Mouse (Mus musculus) frontal cortex, adult 2 months (tissue): Measurements from ENCODE around the gene Lgi4. TPM values are rescaled to one million over a fixed set of nuclear protein-coding genes. Genes with fewer than 3 reads are reported as not detected.
A peak's percentile ranks its signal among the peaks of the same experiment; 100 is the strongest.

Experiments used
- DNase-seq, 2 experiments: peaks; one replicate each; pipeline ENCODE4 v3.0.0; 2022; ENCODE audit warnings: low spot score in 1 of 2; ENCODE audit errors: extremely low spot score in 1 of 2
- polyA plus RNA-seq: library from polyadenylated mRNA; depleted of rRNA; stranded (reverse); fragments of >200 nt; gene quantifications from 2 replicates; pipeline ENCODE4 v1.2.3, GENCODE M21; 2012; rRNA removed

The Lgi4 gene
- 28.1 and 31.7 TPM in 2 replicates for polyA plus RNA-seq

- DNase-seq, result peak; percentile 70 to 89
Observed at GRCm38 (mm10) chr7:31059108-31059507, at the start of gene Lgi4. TSS of gene Lgi4 (plus strand) at chr7:31059342.

GRCm38 (mm10) chr7:31012971-31013370, 46.2 kb upstream of the Lgi4 start:
- DNase-seq, result no peak

DNA sequence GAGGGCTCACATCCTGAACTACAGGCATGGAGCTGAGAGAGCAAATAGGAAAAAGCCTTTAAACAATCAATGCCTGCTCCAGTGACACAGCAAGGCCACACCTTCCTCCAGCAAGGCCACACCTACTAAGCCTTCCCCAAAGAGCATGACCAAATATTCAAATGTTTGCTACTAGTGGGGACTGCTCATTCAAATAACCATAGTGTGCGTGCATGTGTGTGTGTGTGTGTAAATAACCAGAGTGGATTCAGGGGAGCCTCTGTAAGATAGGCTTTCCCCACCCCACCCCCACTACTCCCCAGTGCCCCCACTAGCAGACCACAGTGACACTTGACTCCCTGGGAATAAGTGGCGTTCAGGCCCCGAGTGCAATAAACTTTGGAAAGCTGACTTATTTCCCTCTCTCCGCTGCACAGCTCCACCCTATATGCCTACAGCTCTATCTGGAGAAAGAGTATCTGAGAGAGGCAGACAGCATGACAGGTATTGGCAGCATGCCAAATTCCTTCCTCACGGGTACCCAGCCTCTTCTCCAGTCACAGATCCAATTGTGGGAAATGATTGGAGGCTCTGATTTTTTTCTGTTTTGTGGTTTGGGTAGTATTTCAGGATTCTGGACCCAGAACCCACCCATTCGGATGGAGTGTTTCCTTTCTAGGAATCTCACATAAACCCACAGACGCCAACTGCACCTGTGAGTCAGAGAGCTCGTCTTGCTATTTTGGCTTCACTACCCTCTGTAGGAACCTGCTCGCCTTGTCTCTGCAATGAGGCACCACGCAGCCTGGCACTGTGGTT, 41.8 kb upstream of the Lgi4 start:
- DNase-seq, result peak; percentile 86 to 90

- DNase-seq, result no peak
Observed at GRCm38 (mm10) chr7:31028609-31029008, 30.5 kb upstream of the Lgi4 start.

DNA sequence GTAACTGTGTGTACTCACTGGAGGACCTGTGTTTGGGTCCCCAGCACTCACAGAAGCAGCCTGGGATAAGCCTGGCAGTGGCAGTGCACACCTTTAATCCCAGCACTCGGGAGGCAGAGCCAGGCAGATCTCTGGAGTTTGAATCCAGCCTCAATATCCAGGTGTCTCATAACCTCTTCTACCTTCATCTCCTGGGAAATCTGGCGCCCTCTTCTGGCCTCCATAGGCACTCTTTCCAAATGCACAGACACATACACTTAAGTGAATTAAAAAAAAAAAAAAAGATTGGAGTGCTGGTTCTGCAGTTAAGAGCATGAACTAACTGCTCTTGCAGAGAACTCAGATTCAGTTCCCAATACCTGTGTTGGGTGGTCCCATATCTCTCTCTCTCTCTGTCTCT, 28.4 kb upstream of the Lgi4 start:
- DNase-seq, result no peak

DNA sequence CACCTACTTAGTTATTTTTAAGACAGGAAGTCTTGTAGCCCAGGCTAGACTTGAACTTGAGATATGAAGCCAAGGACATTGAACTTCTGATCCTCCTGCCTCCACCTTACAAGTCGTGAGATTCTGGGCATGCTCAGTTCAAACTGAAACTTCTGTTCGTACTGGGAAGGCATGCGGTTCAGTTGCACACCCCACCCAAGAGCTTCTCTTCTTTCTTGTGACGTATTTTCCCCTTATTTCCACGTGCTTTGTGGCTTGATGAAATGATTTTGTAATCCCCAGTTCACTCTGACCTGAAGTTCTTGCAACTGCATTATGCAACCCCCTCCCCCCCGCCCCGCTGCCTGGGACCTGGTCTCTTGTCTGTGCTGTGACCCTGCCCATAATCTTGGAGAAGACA, 27.4 kb upstream of the Lgi4 start:
- DNase-seq, result no peak

- no peak for DNase-seq
Observed at GRCm38 (mm10) chr7:31033409-31034165, 25.6 kb upstream of the Lgi4 start.

- DNase-seq, result no peak
Observed at GRCm38 (mm10) chr7:31034789-31035188, 24.4 kb upstream of the Lgi4 start.

DNA sequence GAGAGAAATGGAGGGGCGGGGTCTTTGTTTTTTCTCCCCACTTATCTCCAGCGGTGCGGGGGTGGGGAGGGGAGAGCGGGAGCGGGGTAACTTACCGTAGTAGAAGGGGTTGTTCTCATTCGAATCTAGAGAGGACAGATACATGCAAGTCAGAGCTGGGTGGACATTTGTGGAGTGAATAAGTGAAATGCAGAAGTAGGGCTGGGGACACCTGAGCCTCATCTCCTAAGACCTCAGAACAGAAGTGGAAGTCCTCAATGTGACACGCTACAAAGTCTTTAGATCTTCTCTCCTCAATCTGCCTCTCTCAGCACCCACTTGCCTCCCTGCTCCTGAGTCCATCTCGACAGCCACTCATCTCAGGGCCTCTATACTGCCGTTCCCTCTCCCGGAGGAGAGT, 23.9 kb upstream of the Lgi4 start:
- DNase-seq, result no peak

DNA sequence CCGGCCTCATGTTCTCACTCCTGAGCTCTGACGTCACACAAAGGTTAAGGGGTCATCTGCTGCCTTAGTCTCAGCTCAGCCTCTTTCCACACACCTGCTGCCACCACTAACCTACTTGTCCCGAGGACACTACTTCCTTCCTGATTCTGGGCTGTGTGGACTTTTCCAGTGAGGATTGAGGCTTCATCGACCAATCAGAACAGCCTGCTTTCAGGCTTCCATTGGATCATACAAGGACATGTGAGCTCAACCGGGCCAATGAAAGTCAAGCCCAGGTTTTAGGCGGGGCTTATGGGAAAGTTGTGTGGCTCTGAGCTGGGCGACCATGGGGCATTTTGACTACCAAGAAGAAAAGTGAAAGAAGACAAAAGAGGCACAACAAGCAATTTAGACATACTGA, 22.2 kb upstream of the Lgi4 start:
- no peak for DNase-seq

DNA sequence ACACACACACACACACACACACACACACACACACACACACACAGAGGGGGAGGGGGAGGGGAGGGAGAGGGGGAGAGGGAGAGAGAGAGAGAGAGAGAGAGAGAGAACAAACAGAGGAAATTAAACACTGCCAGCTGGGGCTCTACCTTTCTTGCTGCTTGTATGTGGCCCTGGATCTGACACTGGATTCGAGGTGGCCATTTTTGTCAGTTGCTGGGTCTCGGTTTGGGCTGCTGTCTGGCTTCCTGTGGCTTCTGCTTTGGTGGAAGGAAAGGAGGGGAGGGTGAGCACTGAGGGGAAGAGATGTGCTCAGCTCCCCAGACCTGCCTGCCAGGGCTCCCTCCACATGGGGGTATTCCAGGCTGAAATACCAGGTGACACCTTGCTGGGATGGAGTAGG, 21.5 kb upstream of the Lgi4 start:
- no peak for DNase-seq

- no peak for DNase-seq
Observed at GRCm38 (mm10) chr7:31039011-31039410, 20.1 kb upstream of the Lgi4 start.

DNA sequence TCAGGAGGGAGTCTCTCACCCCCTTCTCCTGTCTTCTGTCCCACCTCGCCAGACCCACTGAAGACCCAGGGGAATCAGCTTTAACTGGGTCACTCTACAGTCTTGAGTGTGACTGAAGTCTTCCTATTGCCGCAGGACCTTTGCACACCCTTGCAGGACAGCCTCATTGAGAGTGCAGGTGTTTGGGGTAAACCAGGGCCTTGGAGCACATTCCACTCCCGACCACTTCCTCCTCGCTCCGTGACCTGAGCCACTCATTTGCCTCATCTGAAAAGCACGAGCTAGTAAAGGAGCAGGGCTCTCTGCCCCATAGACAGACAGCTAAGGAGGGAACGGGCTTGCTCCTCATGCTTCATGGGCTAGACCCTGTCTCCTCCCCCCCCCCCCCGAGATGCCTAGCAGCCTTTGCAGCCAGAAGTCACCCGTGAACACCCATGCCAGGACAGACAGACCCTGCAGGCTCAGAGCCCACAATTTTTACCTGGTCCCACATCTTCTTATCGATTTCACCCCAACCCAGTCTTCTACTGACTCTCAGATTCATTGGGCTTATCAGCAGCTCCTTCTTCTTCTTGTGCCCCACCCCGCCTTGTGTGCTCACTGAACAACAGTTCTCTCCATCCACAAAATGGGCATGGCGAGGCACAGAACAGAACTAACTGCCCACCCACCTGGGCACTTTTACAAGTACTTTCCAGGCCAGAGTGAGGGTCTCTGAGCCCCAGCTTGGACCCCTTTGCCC, 18.7 kb upstream of the Lgi4 start:
- no peak for DNase-seq

DNA sequence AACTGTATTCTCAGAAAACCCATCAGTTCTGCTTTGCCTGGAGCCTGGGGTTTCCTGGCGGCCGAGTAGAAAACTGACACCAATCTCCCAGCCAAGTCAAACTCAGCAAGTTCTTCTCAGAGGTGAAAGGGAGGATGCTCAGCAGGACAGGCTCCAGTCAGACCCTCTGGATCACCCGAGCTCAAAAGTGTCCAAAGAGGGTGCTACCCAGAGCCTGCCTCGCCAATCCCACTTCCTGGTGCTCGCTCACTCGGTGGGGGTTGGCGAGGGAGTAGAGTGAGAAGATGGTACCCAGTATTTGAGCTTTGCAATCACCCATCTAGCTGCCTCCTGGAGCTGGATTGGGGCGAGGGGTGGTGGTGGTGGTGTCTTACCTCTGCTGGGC, 18.1 kb upstream of the Lgi4 start:
- DNase-seq, result no peak

GRCm38 (mm10) chr7:31041662-31042315, 17.4 kb upstream of the Lgi4 start:
- peak in 1 of 2 experiments; percentile 32 for DNase-seq

GRCm38 (mm10) chr7:31042431-31042910, 16.7 kb upstream of the Lgi4 start, which contains the start of gene Fxyd5:
TSS of gene Fxyd5 (minus strand) at chr7:31042481.
- no peak for DNase-seq

DNA sequence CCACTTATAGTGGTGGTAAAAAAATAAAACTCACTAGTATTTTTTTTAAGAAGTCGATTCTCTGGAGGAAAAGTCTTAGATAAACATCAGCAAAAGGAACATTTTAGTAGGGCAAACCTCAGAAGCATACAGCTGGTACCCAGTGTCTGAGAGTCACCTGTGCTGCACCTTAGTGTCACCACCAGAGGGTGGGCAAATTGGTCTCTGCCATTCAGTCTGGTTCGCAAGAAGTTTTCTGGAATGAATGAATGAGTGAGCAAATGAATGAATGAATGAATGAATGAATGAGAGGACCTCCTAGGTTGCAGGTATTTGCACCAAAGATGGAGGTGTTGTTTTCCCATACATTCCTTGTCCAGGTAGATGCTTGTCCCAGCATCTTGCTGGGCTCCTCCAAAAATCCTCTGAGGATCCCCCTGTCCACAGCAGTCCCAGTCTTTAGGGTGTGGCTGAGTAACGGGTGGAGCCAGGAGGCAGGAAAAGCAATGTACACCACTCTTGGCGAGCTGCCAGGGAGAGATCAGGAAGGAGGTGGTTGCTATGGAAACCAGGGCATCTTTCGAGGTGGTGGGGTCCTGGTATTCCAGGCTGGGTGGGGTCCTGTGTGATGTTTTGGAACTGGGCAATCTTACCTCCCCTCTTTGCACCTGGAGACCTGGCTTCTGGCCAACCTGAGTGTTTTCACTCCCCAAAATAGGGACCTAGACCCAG, 9.9 kb upstream of the Lgi4 start:
- DNase-seq, result peak in 1 of 2 experiments; percentile 65

- DNase-seq, result peak in 1 of 2 experiments; percentile 77
Observed at GRCm38 (mm10) chr7:31049846-31050281, 9.3 kb upstream of the Lgi4 start.

DNA sequence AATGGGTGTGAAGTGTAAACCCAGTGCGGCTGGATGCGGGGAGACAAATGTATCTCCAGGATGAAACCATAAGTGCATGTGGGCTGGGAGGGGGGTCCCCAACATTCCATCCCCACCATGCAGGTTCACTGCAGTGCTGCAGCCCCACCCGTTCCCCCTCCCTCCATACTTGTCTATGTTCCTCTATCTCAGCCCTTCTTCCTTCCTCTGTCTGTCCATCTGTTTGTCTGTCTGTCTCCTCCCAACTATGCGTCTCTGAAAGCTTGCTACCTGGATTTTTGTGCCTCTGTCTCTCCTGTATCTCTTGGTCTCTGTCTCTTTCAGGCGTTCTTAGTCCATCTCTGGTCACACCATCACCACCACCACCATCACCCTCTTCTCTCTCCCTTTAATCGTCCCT, 8.7 kb upstream of the Lgi4 start:
- no peak for DNase-seq

GRCm38 (mm10) chr7:31050921-31051320, 8.2 kb upstream of the Lgi4 start:
- DNase-seq, result peak in 1 of 2 experiments; percentile 63
